Mouse (Mus musculus): ENCODE data around the gene Il1a.

GRCm38 (mm10) chr2:129324216-129324615 lies 14.4 kb upstream of the Il1a start:
- no peak for TF ChIP-seq GATA1 (IDR thresholded peaks at IDR 0.05; ENCODE audit: low read length)
- no peak for TF ChIP-seq TAL1 (IDR thresholded peaks at IDR 0.05; ENCODE audit: low read length)

All from erythroblast, embryonic 14.5 days (primary cell).